Mouse (Mus musculus) heart, adult 18-20 months (tissue): Measurements from ENCODE around the gene Slc7a12. TPM values are rescaled to one million over a fixed set of nuclear protein-coding genes. Genes with fewer than 3 reads are reported as not detected.

ENCODE experiments used
- DNase-seq, 2 experiments: peaks; one replicate each; pipeline ENCODE4 v3.0.0; 2021 to 2022; ENCODE audit warnings: mixed read lengths in 1 of 2
- long read RNA-seq, 2 experiments: library from polyadenylated mRNA; stranded (forward); transcript quantifications; one replicate each; pipeline ENCODE4 v2.0.0; 2021
- total RNA-seq, 2 experiments: library from RNA; stranded (reverse); gene quantifications; 2 replicates each; pipeline ENCODE4 v1.2.3; 2021

Gene Slc7a12
- total RNA-seq = not detected
- long read RNA-seq, experiment 1 = 0 reads
- long read RNA-seq, experiment 2 = 0 reads

DNA sequence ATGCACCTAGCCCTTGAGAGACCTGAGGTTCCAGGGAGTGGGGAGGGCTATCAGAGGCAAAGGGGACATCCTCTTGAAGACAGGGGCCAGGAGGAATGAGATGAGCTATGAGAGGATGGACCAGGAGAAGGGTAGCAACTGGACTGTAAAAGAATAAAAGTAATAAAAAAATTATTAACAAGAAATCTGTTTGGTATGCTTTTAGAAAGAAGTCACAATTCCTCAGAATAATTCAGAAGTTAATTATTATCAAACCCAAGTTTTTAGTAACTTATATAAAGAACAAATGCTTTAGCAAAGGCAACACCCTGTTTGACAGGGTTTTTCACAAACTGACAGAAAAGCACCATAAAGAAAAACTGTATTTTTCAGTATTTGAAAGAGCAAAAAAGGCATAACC is at the start of gene Slc7a12:
Gene Slc7a12, plus strand, starts transcription at position 301 of the 400 bp plus-strand sequence.
- no peak for DNase-seq

- DNase-seq = no peak
Observed at GRCm38 (mm10) chr3:14432381-14432780, 48.1 kb upstream of the Slc7a12 start.

DNA sequence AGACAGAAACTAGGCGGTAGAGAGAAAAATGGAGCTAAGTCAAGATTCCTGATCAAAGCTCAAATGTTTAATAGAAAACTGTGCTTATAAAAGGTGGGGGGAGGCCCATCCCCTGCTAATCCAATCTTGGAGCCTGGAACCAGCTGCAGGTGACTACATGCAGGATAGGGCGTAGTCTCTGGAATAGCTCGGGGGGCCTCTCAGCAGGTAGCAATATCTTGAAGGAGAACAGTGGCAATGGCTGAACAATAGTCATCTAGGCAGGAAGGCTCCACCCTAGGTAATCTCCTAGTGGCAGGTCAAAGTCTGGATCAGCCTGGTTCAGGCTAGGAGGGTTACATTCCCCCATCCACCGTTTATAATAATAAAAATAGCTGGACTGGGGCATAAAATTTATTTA is 34.5 kb upstream of the Slc7a12 start:
- no peak for DNase-seq

DNA sequence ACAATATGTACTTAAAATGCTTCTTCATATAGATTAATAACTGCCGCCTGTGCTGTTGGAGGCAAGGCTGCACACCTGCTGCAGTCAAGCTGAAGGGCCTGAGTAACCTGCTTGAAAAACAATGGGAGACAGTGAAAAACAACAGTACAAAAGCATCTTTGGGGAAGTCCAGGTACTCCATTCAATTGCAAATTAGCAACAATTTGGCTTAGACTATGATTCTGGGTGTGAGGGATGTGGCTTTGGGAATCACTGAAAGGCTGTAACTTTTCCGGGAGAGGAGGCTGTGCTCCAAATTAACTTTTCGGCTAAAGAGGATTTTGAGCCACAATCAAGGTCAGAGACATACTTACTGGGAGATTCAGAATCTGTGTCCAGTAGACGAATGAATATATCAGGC is 33.8 kb upstream of the Slc7a12 start:
- no peak for DNase-seq

Other genes starting within 250 kb of the Slc7a12 start
- 10 to 100 TPM; 64.2 to 68.1 TPM for gene 1810022K09Rik, start 130.6 kb downstream of the Slc7a12 start, total RNA-seq
- 1 to 10 TPM in 1 of 2 experiments, under 1 TPM in 1; 0.67 to 2.3 TPM for gene Car13, start 161.0 kb downstream of the Slc7a12 start, total RNA-seq